Mouse (Mus musculus): ENCODE data around the gene Thsd4.

Thsd4 gene

GRCm38 (mm10) chr9:60034883-60035282 lies 487.0 kb downstream of the Thsd4 start:
- DNase-seq, result no peak

- no peak for DNase-seq
Measured at GRCm38 (mm10) chr9:60027234-60027633, 494.6 kb downstream of the Thsd4 start.

GRCm38 (mm10) chr9:60026795-60027194 lies 495.1 kb downstream of the Thsd4 start:
- no peak for DNase-seq

GRCm38 (mm10) chr9:60025919-60026318 lies 495.9 kb downstream of the Thsd4 start:
- no peak for DNase-seq

GRCm38 (mm10) chr9:60024971-60025370 lies 496.9 kb downstream of the Thsd4 start:
- DNase-seq, result peak; percentile 54

GRCm38 (mm10) chr9:60024545-60024944 lies 497.3 kb downstream of the Thsd4 start:
- no peak for DNase-seq

GRCm38 (mm10) chr9:60022331-60022730 lies 499.5 kb downstream of the Thsd4 start:
- no peak for DNase-seq

GRCm38 (mm10) chr9:60020444-60020843 lies 501.4 kb downstream of the Thsd4 start:
- DNase-seq, result no peak

GRCm38 (mm10) chr9:60010285-60010684 lies 511.6 kb downstream of the Thsd4 start:
- no peak for DNase-seq

- DNase-seq, result peak; percentile 40
Measured at GRCm38 (mm10) chr9:60008936-60009335, 512.9 kb downstream of the Thsd4 start.

GRCm38 (mm10) chr9:60002323-60002722 lies 519.5 kb downstream of the Thsd4 start:
- no peak for DNase-seq

GRCm38 (mm10) chr9:60001444-60001843 lies 520.4 kb downstream of the Thsd4 start:
- no peak for DNase-seq

- no peak for DNase-seq
Measured at GRCm38 (mm10) chr9:59997725-59998124, 524.1 kb downstream of the Thsd4 start.

- DNase-seq, result no peak
Measured at GRCm38 (mm10) chr9:59991407-59991806, 530.4 kb downstream of the Thsd4 start.

- DNase-seq, result peak; percentile 82
Measured at GRCm38 (mm10) chr9:59989864-59990263, 532.0 kb downstream of the Thsd4 start.

- DNase-seq, result peak; percentile 70
Measured at GRCm38 (mm10) chr9:59985900-59986572, 535.8 kb downstream of the Thsd4 start.

GRCm38 (mm10) chr9:59981116-59981515 lies 540.7 kb downstream of the Thsd4 start:
- DNase-seq, result no peak

- no peak for DNase-seq
Measured at GRCm38 (mm10) chr9:59971263-59971662, 550.6 kb downstream of the Thsd4 start.

- peak; percentile 77 for DNase-seq
Measured at GRCm38 (mm10) chr9:59969383-59969782, 552.5 kb downstream of the Thsd4 start.

- no peak for DNase-seq
Measured at GRCm38 (mm10) chr9:59965046-59965445, 556.8 kb downstream of the Thsd4 start.

GRCm38 (mm10) chr9:59964367-59964766 lies 557.5 kb downstream of the Thsd4 start:
- DNase-seq, result no peak

- DNase-seq, result peak; percentile 49
Measured at GRCm38 (mm10) chr9:59961201-59961955, 560.5 kb downstream of the Thsd4 start.

GRCm38 (mm10) chr9:59960559-59960958 lies 561.3 kb downstream of the Thsd4 start, which contains the start of gene Nr2e3:
Gene Nr2e3 (minus strand): TSS chr9:59960659.
- DNase-seq, result no peak

GRCm38 (mm10) chr9:59959276-59959675 lies 562.6 kb downstream of the Thsd4 start:
- DNase-seq, result peak; percentile 93

All from retina, postnatal 1 day (tissue).